Mouse (Mus musculus) ovary, postnatal 36 days (tissue): ENCODE results near the gene Pias3.
"Not testable (repeated sequence)": the region's sequence is repeated elsewhere in the genome, so short reads cannot be mapped to it uniquely, and the experiment has no call there.

Experiments
- DNase-seq: peaks from one replicate; pipeline ENCODE4 v3.0.0; 2022; ENCODE audit warnings: low spot score, mixed read lengths

Pias3 gene

GRCm38 (mm10) chr3:96696198-96696765 is at the start of gene Pias3:
Gene Pias3, plus strand, starts transcription at chr3:96696384.
- peak; percentile 88 for DNase-seq

GRCm38 (mm10) chr3:96647365-96647764 is 48.8 kb upstream of the Pias3 start:
- no peak for DNase-seq

- DNase-seq, result no peak
These were observed 35.3 kb upstream of the Pias3 start for GRCm38 (mm10) chr3:96660901-96661300.

- no peak for DNase-seq
These were observed 33.4 kb upstream of the Pias3 start for GRCm38 (mm10) chr3:96662731-96663316.

- DNase-seq, result peak; percentile 75
These were observed 32.5 kb upstream of the Pias3 start for GRCm38 (mm10) chr3:96663432-96664239.

- DNase-seq, result not testable (repeated sequence)
These were observed 30.3 kb upstream of the Pias3 start for GRCm38 (mm10) chr3:96665732-96666363.

GRCm38 (mm10) chr3:96666916-96667315 is 29.3 kb upstream of the Pias3 start:
- DNase-seq, result no peak

- DNase-seq, result no peak
These were observed 28.9 kb upstream of the Pias3 start for GRCm38 (mm10) chr3:96667316-96667715.

GRCm38 (mm10) chr3:96668424-96669067 is 27.6 kb upstream of the Pias3 start:
- DNase-seq, result no peak

- peak; percentile 74 for DNase-seq
These were observed 26.3 kb upstream of the Pias3 start, which contains the start of gene Ankrd35 for GRCm38 (mm10) chr3:96669727-96670468. Gene Ankrd35, plus strand, starts transcription at chr3:96670131.

GRCm38 (mm10) chr3:96671519-96671918 is 24.7 kb upstream of the Pias3 start:
- DNase-seq, result no peak

GRCm38 (mm10) chr3:96673514-96673913 is 22.7 kb upstream of the Pias3 start:
- DNase-seq, result no peak

- peak; percentile 16 for DNase-seq
These were observed 21.7 kb upstream of the Pias3 start for GRCm38 (mm10) chr3:96674442-96674841.

- DNase-seq, result no peak
These were observed 21.0 kb upstream of the Pias3 start for GRCm38 (mm10) chr3:96675171-96675570.

- DNase-seq, result no peak
These were observed 20.5 kb upstream of the Pias3 start for GRCm38 (mm10) chr3:96675690-96676089.

- DNase-seq, result no peak
These were observed 17.7 kb upstream of the Pias3 start for GRCm38 (mm10) chr3:96678456-96678855.

GRCm38 (mm10) chr3:96679159-96679674 is 17.0 kb upstream of the Pias3 start:
- no peak for DNase-seq

- no peak for DNase-seq
These were observed 15.8 kb upstream of the Pias3 start for GRCm38 (mm10) chr3:96680269-96680956.

- no peak for DNase-seq
These were observed 12.7 kb upstream of the Pias3 start for GRCm38 (mm10) chr3:96683496-96683895.

GRCm38 (mm10) chr3:96684151-96684821 is 11.9 kb upstream of the Pias3 start:
- peak; percentile 72 for DNase-seq
